In the genomic region with DNA sequence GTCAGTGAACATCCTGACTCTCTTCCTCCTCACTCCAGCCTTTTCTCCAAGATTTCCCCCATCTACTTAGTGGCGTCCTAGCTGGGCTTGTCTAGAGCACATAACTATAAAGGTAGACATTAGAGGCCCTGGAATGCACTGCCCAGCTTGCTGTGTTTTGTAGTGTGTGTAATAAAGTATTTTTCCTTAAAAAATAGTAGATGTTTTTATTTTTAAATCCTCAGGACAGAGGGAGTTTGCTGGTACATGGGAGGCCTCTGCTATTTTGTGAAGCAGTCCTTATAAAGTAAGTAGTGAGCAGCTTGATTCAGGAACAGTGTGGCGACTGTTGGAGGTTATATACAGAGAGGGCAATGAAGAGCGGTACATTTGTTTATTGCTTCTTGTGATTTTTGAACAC, we compare ENCODE assay signal across 25 mouse cellular contexts. TPM values are rescaled to one million over a fixed set of nuclear protein-coding genes. Genes with fewer than 3 reads are reported as not detected.
DNase-seq lines count a peak whose midpoint lies in the region; ATAC-seq lines count a peak whose summit lies in the region.
"Had no signal": no experiment of that assay in that cellular context is flagged by ENCODE, and none has a peak within 500 bp of the region (broad histone marks: within the 10 kb centered on the region; RNA-seq: fewer than 3 reads in every experiment).

No protein-coding gene starts in this region.

- H3K9ac ChIP-seq in lung, embryonic 15.5 days = no peak overlapping the region
- no peak overlapping the region for H3K9ac ChIP-seq in midbrain, embryonic 11.5 days (ENCODE audit: low read length)
- no peak overlapping the region for H3K9ac ChIP-seq in midbrain, embryonic 14.5 days (replicated peaks; ENCODE audit: low read length)

- peaks cover 23% of the 10 kb centered on the region for H3K4me1 ChIP-seq in lung, embryonic 15.5 days
- peaks cover 12% of the 10 kb centered on the region for H3K4me1 ChIP-seq in midbrain, embryonic 11.5 days (ENCODE audit: control insufficient read depth, insufficient read depth, low read length)
- H3K4me1 ChIP-seq in midbrain, embryonic 14.5 days (ENCODE audit: control insufficient read depth, insufficient read depth, low read length) = peaks cover 15% of the 10 kb centered on the region; the same call in 1 of the 2 replicates

- 76% methylated on average over 3 of the region's 3 CpGs for WGBS in lung, embryonic 15.5 days
- WGBS in midbrain, embryonic 11.5 days = 79% methylated on average over 3 of the region's 3 CpGs
- 77% methylated on average over 3 of the region's 3 CpGs for WGBS in midbrain, embryonic 14.5 days

- no peaks in the 10 kb centered on the region for H3K9me3 ChIP-seq in lung, embryonic 15.5 days
- H3K9me3 ChIP-seq in midbrain, embryonic 11.5 days (ENCODE audit: control insufficient read depth, low read length) = no peaks in the 10 kb centered on the region
- H3K9me3 ChIP-seq in midbrain, embryonic 14.5 days (ENCODE audit: control insufficient read depth, low read length) = no peaks in the 10 kb centered on the region
- H3K9me3 ChIP-seq: G1E had no signal

- no peak overlapping the region for H3K27ac ChIP-seq in lung, embryonic 15.5 days
- H3K27ac ChIP-seq in midbrain, embryonic 11.5 days (ENCODE audit: low read depth, low read length) = no peak overlapping the region
- no peak overlapping the region for H3K27ac ChIP-seq in midbrain, embryonic 14.5 days (replicated peaks; ENCODE audit: low read depth, low read length)

- H3K4me2 ChIP-seq in lung, embryonic 15.5 days = no peak overlapping the region
- H3K4me2 ChIP-seq in midbrain, embryonic 11.5 days = no peak overlapping the region
- no peak overlapping the region for H3K4me2 ChIP-seq in midbrain, embryonic 14.5 days (ENCODE audit: low read length)

- DNase-seq in heart, adult 11 months = peak; percentile 64
- no peak for DNase-seq in heart, postnatal 25 days (ENCODE audit: low spot score)
- DNase-seq in lung, adult 18-20 months = no peak
- DNase-seq in midbrain, embryonic 11.5 days (ENCODE audit: low spot score, missing footprints) = peak; percentile 81
- no peak for DNase-seq in midbrain, embryonic 14.5 days
- DNase-seq: adrenal gland, adult 2 months; adrenal gland, adult 8-10 months; adrenal gland, postnatal 10 days; adrenal gland, postnatal 14 days; adrenal gland, postnatal 25 days; adrenal gland, postnatal 36 days; B cell, adult 2 months; cerebellum, adult 11 months; cerebellum, adult 11-12 months; cerebellum, adult 18-20 months had no signal

- no peaks in the 10 kb centered on the region for H3K36me3 ChIP-seq in lung, embryonic 15.5 days
- no peaks in the 10 kb centered on the region for H3K36me3 ChIP-seq in midbrain, embryonic 11.5 days (ENCODE audit: control insufficient read depth, insufficient read depth, low read length)
- no peaks in the 10 kb centered on the region for H3K36me3 ChIP-seq in midbrain, embryonic 14.5 days (ENCODE audit: control insufficient read depth, insufficient read depth, low read length)
- H3K36me3 ChIP-seq: G1E had no signal

- intact Hi-C loops in heart, postnatal 25 days (cut with DNase I) = no loop called here

- peaks cover 83% of the 10 kb centered on the region for H3K27me3 ChIP-seq in lung, embryonic 15.5 days
- H3K27me3 ChIP-seq in midbrain, embryonic 11.5 days (ENCODE audit: control insufficient read depth, insufficient read depth, low read length) = peaks cover 92% of the 10 kb centered on the region
- H3K27me3 ChIP-seq in midbrain, embryonic 14.5 days (ENCODE audit: control insufficient read depth, insufficient read depth, low read length) = peaks cover 93% of the 10 kb centered on the region

- ATAC-seq in lung, embryonic 15.5 days (ENCODE audit: borderline replicate concordance, extremely low read depth, low FRiP score, low TSS enrichment) = no peak
- ATAC-seq in midbrain, embryonic 11.5 days (ENCODE audit: low FRiP score) = no peak
- ATAC-seq in midbrain, embryonic 14.5 days (ENCODE audit: low FRiP score, low TSS enrichment) = no peak
- ATAC-seq: activated CD4-positive, CD25-positive, alpha-beta regulatory T cell, adult 4 months; CD4-positive, CD25-positive, alpha-beta regulatory T cell, adult 4 months; Patski had no signal

- H3K4me3 ChIP-seq in lung, embryonic 15.5 days = 0 out of 2 replicates have a peak overlapping the region, but pooled peaks have one; percentile 2
- no peak overlapping the region for H3K4me3 ChIP-seq in midbrain, embryonic 11.5 days (ENCODE audit: low read depth, low read length)
- H3K4me3 ChIP-seq in midbrain, embryonic 14.5 days (replicated peaks; ENCODE audit: low read depth, low read length) = no peak overlapping the region

RNA-seq across cellular contexts. Expression of gene Prss16, which starts 0.8 kb away (rescaled TPM):
- total RNA-seq in heart, postnatal 25 days (2021) = not detected
- polyA plus RNA-seq in lung, embryonic 15.5 days (2015; fragmentation: Nextera tagmentation; extraction: Ambion mirVana) = 11.2 and 36.4 TPM in 2 replicates
- 0.10 and 0.37 TPM in 2 replicates for polyA plus RNA-seq in midbrain, embryonic 11.5 days (2014; fragmentation: Nextera tagmentation; extraction: Ambion mirVana)
- polyA plus RNA-seq in midbrain, embryonic 14.5 days (2014; fragmentation: Nextera tagmentation; extraction: Ambion mirVana) = not detected in 2 replicates
- total RNA-seq: adrenal gland, postnatal 10 days; adrenal gland, postnatal 25 days; adrenal gland, postnatal 4 days; MEL had no signal

RNA-seq across cellular contexts. Expression of gene Hist1h2ah, which starts 26.7 kb away (rescaled TPM):
- 10 to 100 TPM; 32.9 to 34.9 TPM for total RNA-seq in heart, postnatal 25 days (2021)
- polyA plus RNA-seq in lung, embryonic 15.5 days (2015; fragmentation: Nextera tagmentation; extraction: Ambion mirVana) = 8.1 and 8.2 TPM in 2 replicates
- polyA plus RNA-seq in midbrain, embryonic 11.5 days (2014; fragmentation: Nextera tagmentation; extraction: Ambion mirVana) = 6.3 and 6.8 TPM in 2 replicates
- not detected in 2 replicates for polyA plus RNA-seq in midbrain, embryonic 14.5 days (2014; fragmentation: Nextera tagmentation; extraction: Ambion mirVana)
- polyA plus RNA-seq: CD4-positive, CD25-positive, alpha-beta regulatory T cell, adult 4 months had no signal

RNA-seq across cellular contexts. Expression of gene Hist1h2bk, which starts 27.0 kb away (rescaled TPM):
- total RNA-seq in heart, postnatal 25 days (2021) = 10 to 100 TPM; 17.2 to 23.4 TPM
- 7.0 and 7.4 TPM in 2 replicates for polyA plus RNA-seq in lung, embryonic 15.5 days (2015; fragmentation: Nextera tagmentation; extraction: Ambion mirVana)
- polyA plus RNA-seq in midbrain, embryonic 11.5 days (2014; fragmentation: Nextera tagmentation; extraction: Ambion mirVana) = 9.9 and 11.3 TPM in 2 replicates
- 0.86 and 1.1 TPM in 2 replicates for polyA plus RNA-seq in midbrain, embryonic 14.5 days (2014; fragmentation: Nextera tagmentation; extraction: Ambion mirVana)

RNA-seq across cellular contexts. Expression of gene Pom121l2, which starts 27.7 kb away (rescaled TPM):
- not detected for total RNA-seq in heart, postnatal 25 days (2021)
- polyA plus RNA-seq in lung, embryonic 15.5 days (2015; fragmentation: Nextera tagmentation; extraction: Ambion mirVana) = 0.09 and 0.32 TPM in 2 replicates
- polyA plus RNA-seq in midbrain, embryonic 11.5 days (2014; fragmentation: Nextera tagmentation; extraction: Ambion mirVana) = not detected in 2 replicates
- not detected in 2 replicates for polyA plus RNA-seq in midbrain, embryonic 14.5 days (2014; fragmentation: Nextera tagmentation; extraction: Ambion mirVana)
- total RNA-seq: adrenal gland, adult 18-20 months; adrenal gland, adult 2 months; adrenal gland, adult 8-10 months; adrenal gland, postnatal 10 days; adrenal gland, postnatal 14 days; adrenal gland, postnatal 25 days; adrenal gland, postnatal 36 days; adrenal gland, postnatal 4 days; CH12.LX; G1E; MEL had no signal
- polyA plus RNA-seq: activated CD4-positive, CD25-positive, alpha-beta regulatory T cell, adult 4 months; adrenal gland, adult 2 months; C2C12; CD4-positive, CD25-positive, alpha-beta regulatory T cell, adult 4 months; G1E; Patski had no signal

RNA-seq across cellular contexts. Expression of gene Hist1h4i, which starts 32.5 kb away (rescaled TPM):
- total RNA-seq in heart, postnatal 25 days (2021) = 10 to 100 TPM; 17.8 to 19.0 TPM
- 27.2 and 29.1 TPM in 2 replicates for polyA plus RNA-seq in lung, embryonic 15.5 days (2015; fragmentation: Nextera tagmentation; extraction: Ambion mirVana)
- 43.8 and 43.9 TPM in 2 replicates for polyA plus RNA-seq in midbrain, embryonic 11.5 days (2014; fragmentation: Nextera tagmentation; extraction: Ambion mirVana)
- polyA plus RNA-seq in midbrain, embryonic 14.5 days (2014; fragmentation: Nextera tagmentation; extraction: Ambion mirVana) = 6.6 and 6.8 TPM in 2 replicates

Comparison
In these comparisons a context has a peak if more than half of its experiments do, and no peak if none do; other contexts are left out.
1. DNase-seq: peak in heart, adult 11 months (single experiment) and midbrain, embryonic 11.5 days (single experiment); none in heart, postnatal 25 days (single experiment), lung, adult 18-20 months (0 of 2) and midbrain, embryonic 14.5 days (single experiment).